Mouse (Mus musculus): ENCODE results near the gene Ets2. TPM values are rescaled to one million over a fixed set of nuclear protein-coding genes. Genes with fewer than 3 reads are reported as not detected.

The Ets2 gene
- total RNA-seq, 2 experiments from 2014 or later: 70.3 to 77.0 TPM

DNA sequence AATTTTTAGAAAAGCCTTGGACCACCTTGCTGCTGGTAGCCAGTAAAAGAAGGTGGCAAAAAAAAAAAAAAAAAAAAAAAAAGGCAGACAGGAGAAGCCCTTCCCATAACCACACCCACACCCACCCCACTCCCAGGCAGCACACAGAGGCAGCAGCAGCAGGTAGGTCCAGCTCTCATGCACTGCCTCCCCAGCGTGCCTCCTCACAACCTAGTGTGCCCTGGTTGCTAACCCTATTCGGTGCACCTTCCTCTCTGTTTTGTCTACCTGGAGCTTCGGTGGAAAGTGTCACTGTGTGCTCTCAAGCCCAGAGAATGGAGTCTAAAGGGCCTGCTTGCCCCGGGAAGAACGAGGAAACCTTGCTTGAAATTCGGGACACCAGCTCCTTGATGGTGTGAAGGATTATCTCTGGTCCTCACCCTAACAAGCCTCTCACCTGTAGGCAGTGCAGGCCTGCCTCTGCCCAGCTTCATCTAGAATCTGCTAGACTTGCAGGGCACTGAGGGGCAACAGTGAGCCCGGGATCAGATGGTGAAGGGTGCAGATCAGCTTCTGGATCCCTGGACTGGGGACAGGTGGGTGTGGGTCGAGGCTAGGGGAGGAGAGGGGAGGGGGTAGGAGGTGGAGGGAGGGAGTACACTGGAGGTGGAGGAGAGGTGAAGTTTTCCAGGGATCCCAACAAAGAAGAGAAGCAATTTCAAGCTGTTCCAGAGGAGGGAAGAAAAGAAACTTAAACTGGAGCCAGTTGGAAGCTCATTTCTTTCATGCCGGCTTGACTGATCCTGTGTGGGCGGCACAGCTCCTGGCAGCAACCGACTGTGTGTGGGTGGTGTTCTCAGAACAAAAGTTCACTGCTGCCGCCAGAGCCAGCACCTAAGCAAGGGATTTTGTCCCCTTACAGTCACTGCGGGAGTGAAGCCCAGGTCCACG is 67.5 kb downstream of the Ets2 start:
- peak; percentile 74 to 76 for DNase-seq (ENCODE audit: low spot score in 2 of 2)
- Histone ChIP-seq H3K4me3 (no peak overlapping the region), H3K27ac (peak overlapping the region; percentile 85)
- TF ChIP-seq CTCF (conservative IDR thresholded peaks at IDR 0.05): no peak

- TF ChIP-seq CTCF (conservative IDR thresholded peaks at IDR 0.05): no peak
- H3K27ac ChIP-seq: peak overlapping the region; percentile 85
- no peak overlapping the region for H3K4me3 ChIP-seq
- no peak for DNase-seq (ENCODE audit: low spot score in 2 of 2)
Observed at GRCm38 (mm10) chr16:95769996-95770334, 68.1 kb downstream of the Ets2 start.

DNA sequence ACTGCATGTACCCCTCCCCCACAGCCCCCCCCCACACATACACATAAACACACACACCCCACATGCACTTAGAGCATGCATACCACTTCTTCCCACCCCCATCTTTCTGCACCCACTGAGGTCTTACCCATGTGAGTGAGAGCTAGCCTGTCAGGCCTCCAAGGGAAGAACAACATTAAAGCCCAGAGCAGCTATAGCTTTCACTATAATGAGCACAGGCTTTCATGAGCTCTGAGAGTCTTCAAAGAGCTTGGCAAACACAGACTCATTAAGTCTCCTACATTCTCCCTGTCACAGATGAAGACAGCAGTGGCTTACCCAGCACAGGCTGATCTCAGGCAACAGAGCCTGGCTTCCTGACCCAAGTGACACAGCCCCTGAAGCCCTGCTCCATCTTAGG is 68.5 kb downstream of the Ets2 start:
- no peak for TF ChIP-seq CTCF (conservative IDR thresholded peaks at IDR 0.05)
- Histone ChIP-seq H3K27ac (peak overlapping the region; percentile 85), H3K4me3 (no peak overlapping the region)
- no peak for DNase-seq (ENCODE audit: low spot score in 2 of 2)

Other genes starting within 250 kb of the Ets2 start
- 1 to 10 TPM; 4.4 to 4.6 TPM for gene Erg, start 115.5 kb upstream of the Ets2 start, total RNA-seq (2021)

All from layer of hippocampus, adult 2 months (tissue).